Mouse (Mus musculus): ENCODE results near the gene 1110059E24Rik. TPM values are rescaled to one million over a fixed set of nuclear protein-coding genes. Genes with fewer than 3 reads are reported as not detected.

Gene 1110059E24Rik
- polyA plus RNA-seq, 1 experiment from 2014 or later: 79.6 TPM

DNA sequence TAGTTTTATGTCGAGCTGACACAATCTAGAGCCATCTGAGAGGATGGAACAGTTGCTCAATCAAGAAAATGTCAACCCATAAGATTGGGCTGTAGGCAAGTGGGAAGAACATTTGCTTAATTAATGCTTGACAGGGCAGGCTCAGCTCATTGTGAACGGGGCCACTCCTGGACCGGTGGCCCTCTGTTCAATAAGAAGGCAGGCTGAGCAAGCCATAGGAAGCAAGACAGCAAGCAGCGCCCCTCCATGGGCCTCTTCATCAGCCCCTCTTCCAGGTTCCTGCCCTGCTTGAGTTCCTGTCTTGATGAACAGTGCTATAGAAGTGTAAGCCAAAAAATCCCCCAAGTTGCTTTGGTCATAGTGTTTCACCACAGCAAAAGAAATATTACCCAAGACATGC, 65.2 kb downstream of the 1110059E24Rik start:
- Histone ChIP-seq H3K4me1 (ENCODE audit: control insufficient read depth, insufficient read depth, low read length) (no peaks in the 10 kb centered on the region), H3K9ac (ENCODE audit: low read length) (no peak overlapping the region), H3K36me3 (ENCODE audit: control insufficient read depth, insufficient read depth, low read length) (no peaks in the 10 kb centered on the region), H3K27ac (ENCODE audit: low read depth, low read length) (no peak overlapping the region), H3K9me3 (ENCODE audit: control insufficient read depth, low read length) (no peaks in the 10 kb centered on the region), H3K4me3 (ENCODE audit: low read depth, low read length) (no peak overlapping the region), H3K27me3 (ENCODE audit: control insufficient read depth, insufficient read depth, low read length) (no peaks in the 10 kb centered on the region), H3K4me2 (no peak overlapping the region)
- no peak for ATAC-seq (ENCODE audit: low FRiP score)
- 57% methylated on average over 4 of the region's 4 CpGs for WGBS
- DNase-seq (ENCODE audit: low spot score, missing footprints): no peak

- Histone ChIP-seq H3K4me3 (ENCODE audit: low read depth, low read length) (no peak overlapping the region), H3K27me3 (ENCODE audit: control insufficient read depth, insufficient read depth, low read length) (no peaks in the 10 kb centered on the region), H3K27ac (ENCODE audit: low read depth, low read length) (no peak overlapping the region), H3K36me3 (ENCODE audit: control insufficient read depth, insufficient read depth, low read length) (no peaks in the 10 kb centered on the region), H3K9me3 (ENCODE audit: control insufficient read depth, low read length) (no peaks in the 10 kb centered on the region), H3K9ac (ENCODE audit: low read length) (no peak overlapping the region), H3K4me1 (ENCODE audit: control insufficient read depth, insufficient read depth, low read length) (no peaks in the 10 kb centered on the region), H3K4me2 (no peak overlapping the region)
- ATAC-seq (ENCODE audit: low FRiP score) (no peak), DNase-seq (ENCODE audit: low spot score, missing footprints) (no peak)
- WGBS: 95% methylated on average over 1 of the region's 1 CpGs
These were observed 66.2 kb downstream of the 1110059E24Rik start for GRCm38 (mm10) chr19:21586546-21586945.

DNA sequence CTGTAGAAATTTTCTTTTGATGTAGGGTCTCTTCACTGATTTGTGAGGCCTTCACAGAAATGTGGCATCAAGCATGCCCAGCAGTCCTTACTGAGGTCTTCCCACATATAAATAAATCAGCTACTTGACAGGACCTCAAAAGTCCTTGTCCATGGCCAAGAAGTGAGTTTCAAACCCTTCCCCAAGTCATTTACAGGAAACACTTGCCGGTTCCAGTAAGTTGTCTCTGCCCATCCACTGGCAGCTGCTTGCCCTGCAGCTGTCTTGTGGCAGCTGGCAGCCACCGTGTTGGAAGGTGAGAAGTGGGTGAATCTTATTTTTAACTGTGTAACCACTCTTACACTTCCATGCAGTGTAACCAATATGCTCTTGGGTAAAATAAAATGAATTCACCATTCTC, 66.9 kb downstream of the 1110059E24Rik start:
- WGBS: 93% methylated on average over 2 of the region's 2 CpGs
- ATAC-seq (ENCODE audit: low FRiP score) (no peak), DNase-seq (ENCODE audit: low spot score, missing footprints) (no peak)
- Histone ChIP-seq H3K4me2 (no peak overlapping the region), H3K27me3 (ENCODE audit: control insufficient read depth, insufficient read depth, low read length) (no peaks in the 10 kb centered on the region), H3K36me3 (ENCODE audit: control insufficient read depth, insufficient read depth, low read length) (no peaks in the 10 kb centered on the region), H3K9ac (ENCODE audit: low read length) (no peak overlapping the region), H3K27ac (ENCODE audit: low read depth, low read length) (no peak overlapping the region), H3K4me1 (ENCODE audit: control insufficient read depth, insufficient read depth, low read length) (no peaks in the 10 kb centered on the region), H3K9me3 (ENCODE audit: control insufficient read depth, low read length) (no peaks in the 10 kb centered on the region), H3K4me3 (ENCODE audit: low read depth, low read length) (no peak overlapping the region)

DNA sequence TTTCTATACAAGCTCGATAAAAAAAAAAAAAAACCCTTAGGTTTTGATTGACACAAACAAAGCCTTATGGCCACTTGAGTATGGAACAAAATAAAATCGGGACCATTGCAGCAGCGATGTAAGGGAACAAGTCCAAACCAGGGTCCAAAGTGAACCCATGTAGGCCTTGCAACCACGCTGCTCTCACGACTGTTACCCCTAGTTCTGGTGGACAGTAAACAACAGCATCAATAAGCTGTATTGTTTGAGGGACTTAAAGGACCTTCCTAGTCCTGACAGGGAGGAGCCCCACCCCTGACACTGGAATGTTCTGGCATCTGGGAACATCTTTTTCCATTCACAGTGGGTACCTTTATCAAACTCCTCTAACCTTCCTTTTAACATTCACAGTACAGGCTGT, 68.8 kb downstream of the 1110059E24Rik start:
- DNase-seq (ENCODE audit: low spot score, missing footprints): no peak

GRCm38 (mm10) chr19:21583523-21583984, 69.2 kb downstream of the 1110059E24Rik start:
- H3K27ac ChIP-seq (ENCODE audit: low read depth, low read length): no peak overlapping the region
- ATAC-seq (ENCODE audit: low FRiP score) (no peak), DNase-seq (ENCODE audit: low spot score, missing footprints) (no peak)
- H3K27me3 ChIP-seq (ENCODE audit: control insufficient read depth, insufficient read depth, low read length): no peaks in the 10 kb centered on the region
- no peak overlapping the region for H3K4me2 ChIP-seq
- H3K9ac ChIP-seq (ENCODE audit: low read length): no peak overlapping the region
- no peak overlapping the region for H3K4me3 ChIP-seq (ENCODE audit: low read depth, low read length)
- H3K4me1 ChIP-seq (ENCODE audit: control insufficient read depth, insufficient read depth, low read length): no peaks in the 10 kb centered on the region
- H3K36me3 ChIP-seq (ENCODE audit: control insufficient read depth, insufficient read depth, low read length): no peaks in the 10 kb centered on the region
- WGBS: 88% methylated on average over 4 of the region's 4 CpGs
- H3K9me3 ChIP-seq (ENCODE audit: control insufficient read depth, low read length): no peaks in the 10 kb centered on the region

More for the DNA sequence above, 68.8 kb downstream of the 1110059E24Rik start:
- Histone ChIP-seq H3K4me1 (ENCODE audit: control insufficient read depth, insufficient read depth, low read length) (no peaks in the 10 kb centered on the region), H3K27me3 (ENCODE audit: control insufficient read depth, insufficient read depth, low read length) (no peaks in the 10 kb centered on the region), H3K9ac (ENCODE audit: low read length) (no peak overlapping the region), H3K36me3 (ENCODE audit: control insufficient read depth, insufficient read depth, low read length) (no peaks in the 10 kb centered on the region), H3K4me2 (no peak overlapping the region), H3K27ac (ENCODE audit: low read depth, low read length) (no peak overlapping the region), H3K9me3 (ENCODE audit: control insufficient read depth, low read length) (no peaks in the 10 kb centered on the region), H3K4me3 (ENCODE audit: low read depth, low read length) (no peak overlapping the region)
- ATAC-seq (ENCODE audit: low FRiP score): no peak
- WGBS: 83% methylated on average over 5 of the region's 5 CpGs

DNA sequence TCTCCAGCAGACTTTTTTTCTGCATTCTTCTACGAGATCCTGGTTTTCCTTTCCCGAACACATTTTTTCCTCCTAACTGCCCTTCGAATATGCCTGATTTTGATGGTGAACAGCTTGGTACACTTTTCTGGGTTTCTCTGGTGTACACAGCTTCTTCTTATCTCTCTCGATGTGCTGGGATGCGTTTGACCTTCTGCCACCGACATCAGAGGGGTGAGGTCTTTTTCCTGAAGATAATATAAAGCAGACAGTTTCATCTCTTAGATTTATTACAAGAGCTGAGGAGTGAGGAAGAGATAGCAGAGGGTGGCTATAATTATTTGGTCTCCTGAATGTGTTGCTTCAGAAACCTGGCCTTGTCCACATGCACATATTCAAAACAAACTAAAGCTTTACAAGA, 71.4 kb downstream of the 1110059E24Rik start:
- H3K4me3 ChIP-seq (ENCODE audit: low read depth, low read length): no peak overlapping the region
- no peaks in the 10 kb centered on the region for H3K9me3 ChIP-seq (ENCODE audit: control insufficient read depth, low read length)
- H3K9ac ChIP-seq (ENCODE audit: low read length): no peak overlapping the region
- ATAC-seq (ENCODE audit: low FRiP score): no peak
- no peaks in the 10 kb centered on the region for H3K27me3 ChIP-seq (ENCODE audit: control insufficient read depth, insufficient read depth, low read length)
- H3K36me3 ChIP-seq (ENCODE audit: control insufficient read depth, insufficient read depth, low read length): no peaks in the 10 kb centered on the region
- peak; percentile 72 for DNase-seq (ENCODE audit: low spot score, missing footprints)
- no peak overlapping the region for H3K27ac ChIP-seq (ENCODE audit: low read depth, low read length)
- no peak overlapping the region for H3K4me2 ChIP-seq
- no peaks in the 10 kb centered on the region for H3K4me1 ChIP-seq (ENCODE audit: control insufficient read depth, insufficient read depth, low read length)
- WGBS: 83% methylated on average over 6 of the region's 6 CpGs

DNA sequence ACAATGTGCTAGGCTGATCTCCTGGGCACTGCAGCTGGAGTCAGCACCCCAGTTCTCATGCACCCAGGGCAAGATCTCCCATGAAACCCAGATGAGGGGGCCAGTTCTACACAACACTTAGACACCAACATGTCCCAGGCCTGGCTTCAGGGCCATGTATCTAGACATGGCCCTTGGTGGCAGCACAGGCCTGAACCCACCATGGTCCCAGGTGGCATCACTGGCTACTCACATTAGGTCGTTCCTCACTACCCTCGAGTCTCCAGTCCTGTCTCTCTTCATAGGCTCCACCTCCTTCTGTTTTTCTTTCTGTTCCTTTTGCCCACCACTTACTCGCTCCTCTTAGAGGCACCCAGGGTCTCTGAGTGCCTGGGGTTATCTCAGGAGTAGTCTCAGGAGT, 72.9 kb downstream of the 1110059E24Rik start:
- Histone ChIP-seq H3K27me3 (ENCODE audit: control insufficient read depth, insufficient read depth, low read length) (no peaks in the 10 kb centered on the region), H3K4me1 (ENCODE audit: control insufficient read depth, insufficient read depth, low read length) (no peaks in the 10 kb centered on the region), H3K36me3 (ENCODE audit: control insufficient read depth, insufficient read depth, low read length) (no peaks in the 10 kb centered on the region), H3K9ac (ENCODE audit: low read length) (no peak overlapping the region), H3K27ac (ENCODE audit: low read depth, low read length) (no peak overlapping the region), H3K4me3 (ENCODE audit: low read depth, low read length) (no peak overlapping the region), H3K4me2 (no peak overlapping the region), H3K9me3 (ENCODE audit: control insufficient read depth, low read length) (no peaks in the 10 kb centered on the region)
- 93% methylated on average over 3 of the region's 3 CpGs for WGBS
- ATAC-seq (ENCODE audit: low FRiP score) (no peak; the same call in 1 of the 2 replicates), DNase-seq (ENCODE audit: low spot score, missing footprints) (no peak)

DNA sequence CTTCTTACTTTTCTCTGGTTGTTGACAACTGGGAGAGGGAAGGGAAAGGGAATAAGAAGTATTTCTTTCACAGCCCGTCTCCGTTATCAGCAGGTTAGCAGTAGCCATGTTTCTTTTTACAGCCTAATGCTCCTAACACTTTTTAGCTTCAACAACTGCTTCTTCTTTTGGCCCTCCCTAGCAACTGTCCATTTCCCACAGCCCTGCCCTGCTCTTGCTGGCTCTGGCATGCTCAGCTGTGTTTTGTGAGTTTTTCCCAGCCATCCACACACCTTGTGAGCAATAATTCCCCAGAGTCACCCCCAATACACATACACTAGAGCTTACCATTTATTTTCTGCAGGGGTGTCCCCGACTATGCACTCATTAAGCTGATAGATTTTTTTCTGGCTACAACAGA, 75.3 kb downstream of the 1110059E24Rik start:
- ATAC-seq (ENCODE audit: low FRiP score) (no peak), DNase-seq (ENCODE audit: low spot score, missing footprints) (no peak)
- Histone ChIP-seq H3K27me3 (ENCODE audit: control insufficient read depth, insufficient read depth, low read length) (no peaks in the 10 kb centered on the region), H3K36me3 (ENCODE audit: control insufficient read depth, insufficient read depth, low read length) (no peaks in the 10 kb centered on the region), H3K4me2 (no peak overlapping the region), H3K9ac (ENCODE audit: low read length) (no peak overlapping the region), H3K9me3 (ENCODE audit: control insufficient read depth, low read length) (no peaks in the 10 kb centered on the region), H3K4me3 (ENCODE audit: low read depth, low read length) (no peak overlapping the region), H3K4me1 (ENCODE audit: control insufficient read depth, insufficient read depth, low read length) (no peaks in the 10 kb centered on the region), H3K27ac (ENCODE audit: low read depth, low read length) (no peak overlapping the region)
- WGBS: 65% methylated on average over 3 of the region's 3 CpGs

- H3K4me3 ChIP-seq (ENCODE audit: low read depth, low read length): no peak overlapping the region
- H3K9me3 ChIP-seq (ENCODE audit: control insufficient read depth, low read length): no peaks in the 10 kb centered on the region
- H3K27me3 ChIP-seq (ENCODE audit: control insufficient read depth, insufficient read depth, low read length): no peaks in the 10 kb centered on the region
- no peak overlapping the region for H3K9ac ChIP-seq (ENCODE audit: low read length)
- no peaks in the 10 kb centered on the region for H3K4me1 ChIP-seq (ENCODE audit: control insufficient read depth, insufficient read depth, low read length)
- H3K36me3 ChIP-seq (ENCODE audit: control insufficient read depth, insufficient read depth, low read length): no peaks in the 10 kb centered on the region
- no peak overlapping the region for H3K4me2 ChIP-seq
- H3K27ac ChIP-seq (ENCODE audit: low read depth, low read length): no peak overlapping the region
- 85% methylated on average over 7 of the region's 7 CpGs for WGBS
- ATAC-seq (ENCODE audit: low FRiP score) (no peak), DNase-seq (ENCODE audit: low spot score, missing footprints) (no peak)
These were observed 80.8 kb downstream of the 1110059E24Rik start for GRCm38 (mm10) chr19:21571986-21572385.

All from midbrain, embryonic 11.5 days (tissue).